In genomic region chr8:111058946-111059572, GRCm38 (mm10) we compare ENCODE assay signal across 31 mouse cellular contexts. TPM values are rescaled to one million over a fixed set of nuclear protein-coding genes. Genes with fewer than 3 reads are reported as not detected.
DNase-seq lines count a peak whose midpoint lies in the region; ATAC-seq lines count a peak whose summit lies in the region.
"Had no signal": no experiment of that assay in that cellular context is flagged by ENCODE, and none has a peak within 500 bp of the region (broad histone marks: within the 10 kb centered on the region; RNA-seq: fewer than 3 reads in every experiment).

No protein-coding gene starts in this region.

- no peaks in the 10 kb centered on the region for H3K27me3 ChIP-seq in heart, embryonic 13.5 days (replicated peaks)
- H3K27me3 ChIP-seq: embryonic facial prominence, embryonic 15.5 days; hindbrain, embryonic 13.5 days; neural tube, embryonic 15.5 days had no signal

- intact Hi-C loops in heart, postnatal 10 days (cut with DNase I): no loop called here

- ATAC-seq in heart, embryonic 13.5 days (ENCODE audit: extremely low read depth, insufficient number of reproducible peaks, low FRiP score, low TSS enrichment): no peak
- ATAC-seq: forebrain, postnatal 0 days had no signal

- H3K27ac ChIP-seq in heart, embryonic 13.5 days (replicated peaks): peak overlapping the region; percentile 42
- H3K27ac ChIP-seq: embryonic facial prominence, embryonic 15.5 days; heart, adult 2 months; hindbrain, embryonic 13.5 days; layer of hippocampus, adult 2 months; midbrain, embryonic 10.5 days; neural tube, embryonic 15.5 days had no signal

- peaks cover 23% of the 10 kb centered on the region for H3K36me3 ChIP-seq in heart, embryonic 13.5 days

- no peak for DNase-seq in heart, postnatal 10 days
- DNase-seq in 3T3-L1 (ENCODE audit: low read depth, low spot score) (peak; percentile 86), MEL-GATA-1-ER (ENCODE audit: extremely low read depth, low read depth) (peak; percentile 62), ZHBTc4 (ENCODE audit: low read depth, low spot score) (peak; percentile 49)
- no peak for DNase-seq in adrenal gland, adult 8-10 months
- DNase-seq in left cerebral cortex, adult 11 months (ENCODE audit: low spot score): no peak
- no peak for DNase-seq in urinary bladder, postnatal 36 days (ENCODE audit: low spot score in 2 of 2)
- DNase-seq: adrenal gland, postnatal 25 days; B cell, adult 2 months; cerebellum, adult 9-10 months; forebrain, postnatal 0 days; gastrocnemius, postnatal 25 days; heart, adult 2 months; kidney, adult 9 months; lung, postnatal 10 days; thymus, adult 18-20 months; thymus, postnatal 36 days had no signal

- H3K4me1 ChIP-seq in heart, embryonic 13.5 days: peaks cover 42% of the 10 kb centered on the region

- H3K9ac ChIP-seq in heart, embryonic 13.5 days: peak overlapping the region; percentile 44
- H3K9ac ChIP-seq: embryonic facial prominence, embryonic 15.5 days; forebrain, postnatal 0 days; hindbrain, embryonic 13.5 days; neural tube, embryonic 15.5 days had no signal

- H3K9me3 ChIP-seq in heart, embryonic 13.5 days: no peaks in the 10 kb centered on the region
- H3K9me3 ChIP-seq: embryonic facial prominence, embryonic 15.5 days; hindbrain, embryonic 13.5 days; neural tube, embryonic 15.5 days had no signal

- no peak overlapping the region for H3K4me3 ChIP-seq in heart, embryonic 13.5 days
- H3K4me3 ChIP-seq: embryonic facial prominence, embryonic 15.5 days; heart, adult 2 months; hindbrain, embryonic 13.5 days; layer of hippocampus, adult 2 months; midbrain, embryonic 10.5 days; neural tube, embryonic 15.5 days had no signal

- WGBS in heart, embryonic 13.5 days: 51% methylated on average over 2 of the region's 2 CpGs

- H3K4me2 ChIP-seq in heart, embryonic 13.5 days: no peak overlapping the region
- H3K4me2 ChIP-seq: embryonic facial prominence, embryonic 15.5 days; hindbrain, embryonic 13.5 days; neural tube, embryonic 15.5 days had no signal

RNA-seq across cellular contexts. Expression of gene Exosc6, which starts 2.9 kb away (rescaled TPM):
- 7.7 and 8.0 TPM in 2 replicates for polyA plus RNA-seq in heart, embryonic 13.5 days (2015; fragmentation: Nextera tagmentation; extraction: Ambion mirVana)
- not detected for total RNA-seq in heart, postnatal 10 days (2021)
- not detected for total RNA-seq in adrenal gland, adult 8-10 months (2022)
- total RNA-seq: adrenal gland, postnatal 25 days; forebrain, postnatal 0 days; gastrocnemius, postnatal 25 days; heart, adult 2 months; layer of hippocampus, adult 2 months; layer of hippocampus, postnatal 25 days; left cerebral cortex, postnatal 10 days; liver, adult 2 months; midbrain, postnatal 0 days had no signal
- polyA plus RNA-seq: forebrain, postnatal 0 days; heart, adult 2 months; hindbrain, embryonic 13.5 days; liver, adult 2 months; liver, embryonic 16.5 days; midbrain, postnatal 0 days; neural tube, embryonic 15.5 days; stomach, embryonic 16.5 days had no signal

RNA-seq across cellular contexts. Expression of gene Aars, which starts 26.1 kb away (rescaled TPM):
- polyA plus RNA-seq in heart, embryonic 13.5 days (2015; fragmentation: Nextera tagmentation; extraction: Ambion mirVana): 36.2 and 36.4 TPM in 2 replicates
- total RNA-seq in heart, postnatal 10 days (2021): 10 to 100 TPM; 39.1 to 42.0 TPM
- total RNA-seq in adrenal gland, adult 8-10 months (2022): 100 to 1,000 TPM in 3 of 4 experiments, 10 to 100 TPM in 1; 97.1 to 142 (median 126) TPM

RNA-seq across cellular contexts. Expression of gene Ddx19b, which starts 27.5 kb away (rescaled TPM):
- polyA plus RNA-seq in heart, embryonic 13.5 days (2015; fragmentation: Nextera tagmentation; extraction: Ambion mirVana): 3.6 and 4.0 TPM in 2 replicates
- total RNA-seq in heart, postnatal 10 days (2021): 10 to 100 TPM; 12.2 to 12.8 TPM
- total RNA-seq in adrenal gland, adult 8-10 months (2022): 10 to 100 TPM; 10.1 to 14.3 (median 12.9) TPM

RNA-seq across cellular contexts. Expression of gene Clec18a, which starts 33.2 kb away (rescaled TPM):
- 0.22 TPM in 1 of 2 replicates, not detected in the other for polyA plus RNA-seq in heart, embryonic 13.5 days (2015; fragmentation: Nextera tagmentation; extraction: Ambion mirVana)
- total RNA-seq in heart, postnatal 10 days (2021): under 1 TPM; 0.12 to 0.24 TPM
- not detected for total RNA-seq in adrenal gland, adult 8-10 months (2022)
- total RNA-seq: adrenal gland, postnatal 25 days; CH12.LX; liver, adult 2 months; midbrain, postnatal 0 days had no signal
- polyA plus RNA-seq: embryonic facial prominence, embryonic 15.5 days; limb, embryonic 11.5 days; liver, adult 2 months; liver, embryonic 16.5 days; stomach, embryonic 16.5 days had no signal

RNA-seq across cellular contexts. Expression of gene Pdpr, which starts 35.4 kb away (rescaled TPM):
- 9.3 and 10.2 TPM in 2 replicates for polyA plus RNA-seq in heart, embryonic 13.5 days (2015; fragmentation: Nextera tagmentation; extraction: Ambion mirVana)
- total RNA-seq in heart, postnatal 10 days (2021): 10 to 100 TPM; 75.0 to 78.5 TPM
- 10 to 100 TPM; 36.7 to 47.4 (median 43.6) TPM for total RNA-seq in adrenal gland, adult 8-10 months (2022)

Comparison
In these comparisons a context has a peak if more than half of its experiments do, and no peak if none do; other contexts are left out.
1. DNase-seq: peak in 3T3-L1 (single experiment), MEL-GATA-1-ER (single experiment) and ZHBTc4 (single experiment); none in heart, postnatal 10 days (0 of 2), adrenal gland, adult 8-10 months (single experiment), left cerebral cortex, adult 11 months (single experiment) and urinary bladder, postnatal 36 days (0 of 2).